Comparison of ENCODE assay signal across 7 mouse cellular contexts in genomic region chr5:77807726-77808125, GRCm38 (mm10).
A peak's percentile ranks its signal among the peaks of the same experiment; 100 is the strongest.
DNase-seq lines count a peak whose midpoint lies in the region; ATAC-seq and TF ChIP-seq lines count a peak whose summit lies in the region.

No protein-coding gene starts in this region.

- H3K27ac ChIP-seq in thymus, adult 2 months (ENCODE audit: control insufficient read depth, insufficient read depth, low read length): no peak overlapping the region
- no peak overlapping the region for H3K27ac ChIP-seq in forebrain, embryonic 12.5 days
- H3K27ac ChIP-seq in liver, embryonic 14.5 days: no peak overlapping the region

- no peak for TF ChIP-seq EP300 in liver, embryonic 14.5 days (IDR thresholded peaks at IDR 0.05; ENCODE audit: low read depth)

- 36% methylated on average over 3 of the region's 3 CpGs for WGBS in thymus, adult 2 months
- 35% methylated on average over 3 of the region's 3 CpGs for WGBS in forebrain, embryonic 12.5 days
- WGBS in liver, embryonic 14.5 days (ENCODE audit: insufficient replicate concordance): 26% methylated on average over 3 of the region's 3 CpGs

- no peak for TF ChIP-seq POLR2A in thymus, adult 2 months (IDR thresholded peaks at IDR 0.05; ENCODE audit: control insufficient read depth, extremely low read depth, insufficient read depth, low read length, poor library complexity)

- TF ChIP-seq CTCF in thymus, adult 2 months (IDR thresholded peaks at IDR 0.05; ENCODE audit: borderline replicate concordance, control insufficient read depth, extremely low read depth, insufficient read depth, low read length, poor library complexity): no peak
- TF ChIP-seq CTCF in liver, embryonic 14.5 days (IDR thresholded peaks at IDR 0.05; ENCODE audit: low read depth): peak; percentile 56

- no peaks in the 10 kb centered on the region for H3K4me1 ChIP-seq in thymus, adult 2 months (replicated peaks; ENCODE audit: control insufficient read depth, insufficient read depth, low read length)
- peaks cover 11% of the 10 kb centered on the region for H3K4me1 ChIP-seq in forebrain, embryonic 12.5 days
- H3K4me1 ChIP-seq in liver, embryonic 14.5 days (replicated peaks; ENCODE audit: control insufficient read depth in 2 of 2, insufficient read depth in 2 of 2, low read length in 1 of 2): no peaks in the 10 kb centered on the region

- H3K36me3 ChIP-seq in thymus, adult 2 months (ENCODE audit: control insufficient read depth, insufficient read depth, low read length): no peaks in the 10 kb centered on the region
- no peaks in the 10 kb centered on the region for H3K36me3 ChIP-seq in forebrain, embryonic 12.5 days (replicated peaks)
- no peaks in the 10 kb centered on the region for H3K36me3 ChIP-seq in liver, embryonic 14.5 days (replicated peaks; ENCODE audit: control insufficient read depth, insufficient read depth, low read depth)

- H3K4me2 ChIP-seq in forebrain, embryonic 12.5 days: no peak overlapping the region
- H3K4me2 ChIP-seq in liver, embryonic 14.5 days (ENCODE audit: low read depth): no peak overlapping the region

- peak; percentile 3 for DNase-seq in thymus, adult 2 months
- no peak for DNase-seq in thymus, postnatal 0 days (ENCODE audit: low spot score)
- peak; percentile 19 to 24 for DNase-seq in adrenal gland, postnatal 4 days (ENCODE audit: low spot score in 2 of 2)
- DNase-seq in kidney, postnatal 10 days: peak; percentile 81
- peak in 1 of 3 experiments; percentile 1 for DNase-seq in liver, embryonic 14.5 days (ENCODE audit: low read depth in 3 of 3, low spot score in 3 of 3)
- peak; percentile 83 to 86 for DNase-seq in right cerebral cortex, postnatal 10 days (ENCODE audit: low spot score in 2 of 2)

- H3K9ac ChIP-seq in forebrain, embryonic 12.5 days: no peak overlapping the region
- H3K9ac ChIP-seq in liver, embryonic 14.5 days (replicated peaks): no peak overlapping the region

- H3K4me3 ChIP-seq in thymus, adult 2 months (ENCODE audit: control insufficient read depth, insufficient read depth, low read length): no peak overlapping the region
- no peak overlapping the region for H3K4me3 ChIP-seq in forebrain, embryonic 12.5 days (replicated peaks)
- no peak overlapping the region for H3K4me3 ChIP-seq in liver, embryonic 14.5 days (ENCODE audit: insufficient read depth in 1 of 2, low read depth in 2 of 2, low read length in 2 of 2)

- peak; percentile 34; the same call in 1 of the 2 replicates for ATAC-seq in forebrain, embryonic 12.5 days (ENCODE audit: low FRiP score)
- no peak for ATAC-seq in liver, embryonic 14.5 days (ENCODE audit: insufficient read depth)

- no peaks in the 10 kb centered on the region for H3K9me3 ChIP-seq in forebrain, embryonic 12.5 days
- H3K9me3 ChIP-seq in liver, embryonic 14.5 days (ENCODE audit: control insufficient read depth, low read length): no peaks in the 10 kb centered on the region

- no peaks in the 10 kb centered on the region for H3K27me3 ChIP-seq in thymus, adult 2 months (ENCODE audit: control insufficient read depth, insufficient read depth, low read length)
- H3K27me3 ChIP-seq in forebrain, embryonic 12.5 days: no peaks in the 10 kb centered on the region
- no peaks in the 10 kb centered on the region for H3K27me3 ChIP-seq in liver, embryonic 14.5 days (ENCODE audit: control insufficient read depth, insufficient read depth, low read length)
